Mouse (Mus musculus) embryo, embryonic 10.5 days (tissue): ENCODE data around the gene Znrd1.
A peak's percentile ranks its signal among the peaks of the same experiment; 100 is the strongest.
"Not testable (repeated sequence)": the region's sequence is repeated elsewhere in the genome, so short reads cannot be mapped to it uniquely, and the experiment has no call there.

Source experiments
- DNase-seq: peaks from one replicate; pipeline ENCODE4 v3.0.0-alpha.2; 2015; ENCODE audit warnings: low spot score

The Znrd1 gene

GRCm38 (mm10) chr17:36957999-36958743, at the start of gene Znrd1, which contains the start of gene Znrd1as:
Znrd1 (minus strand) TSS chr17:36958559.
Znrd1as (plus strand) TSS chr17:36958592.
- DNase-seq: peak; percentile 99

- DNase-seq: peak; percentile 38
These were observed 45.0 kb upstream of the Znrd1 start for GRCm38 (mm10) chr17:37003366-37003765.

GRCm38 (mm10) chr17:37002364-37003330, 44.3 kb upstream of the Znrd1 start:
- DNase-seq: peak; percentile 90

GRCm38 (mm10) chr17:37000863-37001262, 42.5 kb upstream of the Znrd1 start, which contains the start of gene Zfp57:
Zfp57 (plus strand) TSS chr17:37001163.
- no peak for DNase-seq

GRCm38 (mm10) chr17:36998477-36998876, 40.1 kb upstream of the Znrd1 start:
- DNase-seq: no peak

- peak; percentile 93 for DNase-seq
These were observed 38.8 kb upstream of the Znrd1 start for GRCm38 (mm10) chr17:36997033-36997735.

- no peak for DNase-seq
These were observed 37.1 kb upstream of the Znrd1 start for GRCm38 (mm10) chr17:36995448-36995847.

GRCm38 (mm10) chr17:36994528-36994927, 36.2 kb upstream of the Znrd1 start:
- DNase-seq: no peak

GRCm38 (mm10) chr17:36993770-36994325, 35.5 kb upstream of the Znrd1 start:
- no peak for DNase-seq

- DNase-seq: no peak
These were observed 34.2 kb upstream of the Znrd1 start for GRCm38 (mm10) chr17:36992336-36993104.

GRCm38 (mm10) chr17:36990630-36991029, 32.3 kb upstream of the Znrd1 start:
- not testable (repeated sequence) for DNase-seq

GRCm38 (mm10) chr17:36989437-36989836, 31.1 kb upstream of the Znrd1 start, which contains the start of gene H2-M5:
H2-M5 (minus strand) TSS chr17:36989537.
- no peak for DNase-seq

GRCm38 (mm10) chr17:36988475-36988874, 30.1 kb upstream of the Znrd1 start:
- DNase-seq: no peak

- peak; percentile 15 for DNase-seq
These were observed 24.1 kb upstream of the Znrd1 start for GRCm38 (mm10) chr17:36982253-36983155.

- DNase-seq: peak; percentile 55
These were observed 23.5 kb upstream of the Znrd1 start for GRCm38 (mm10) chr17:36981845-36982244.

GRCm38 (mm10) chr17:36981221-36981813, 23.0 kb upstream of the Znrd1 start, which contains the start of gene 2410137M14Rik:
2410137M14Rik (minus strand) TSS chr17:36981237.
- peak; percentile 17 for DNase-seq

GRCm38 (mm10) chr17:36973271-36973787, 15.0 kb upstream of the Znrd1 start:
- DNase-seq: no peak

GRCm38 (mm10) chr17:36972791-36973190, 14.4 kb upstream of the Znrd1 start:
- DNase-seq: no peak
